Mouse (Mus musculus): Measurements from ENCODE around the gene Scp2. TPM values are rescaled to one million over a fixed set of nuclear protein-coding genes. Genes with fewer than 3 reads are reported as not detected.

Gene Scp2
- polyA plus RNA-seq, 1 experiment from 2014 or later: 247 TPM

DNA sequence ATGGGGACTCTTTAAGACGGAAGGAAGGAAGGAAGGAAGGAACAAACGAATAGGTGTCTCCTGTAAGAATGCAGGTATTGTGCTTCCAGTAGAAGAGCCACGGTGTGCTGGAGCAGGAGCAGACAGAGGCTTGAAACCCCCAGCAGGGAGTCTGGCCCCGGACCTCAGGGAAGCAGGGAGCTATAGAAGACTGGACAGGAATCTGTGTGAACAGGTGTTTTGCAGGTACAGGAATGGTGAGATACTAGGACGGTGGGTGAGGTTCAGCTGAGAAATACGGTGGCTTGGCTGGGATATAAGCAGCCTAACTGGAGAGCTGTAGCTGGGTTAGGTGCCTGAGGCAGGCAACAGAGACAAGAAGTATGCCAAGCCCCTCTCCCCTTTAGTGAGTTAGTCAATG, 124.6 kb downstream of the Scp2 start:
- Histone ChIP-seq H3K9ac (ENCODE audit: low read length) (no peak overlapping the region), H3K36me3 (ENCODE audit: control insufficient read depth, insufficient read depth, low read length) (no peaks in the 10 kb centered on the region), H3K4me1 (ENCODE audit: control insufficient read depth, insufficient read depth, low read length) (no peaks in the 10 kb centered on the region), H3K4me2 (ENCODE audit: low read depth, low read length) (no peak overlapping the region), H3K27ac (ENCODE audit: low read length) (no peak overlapping the region), H3K9me3 (replicated peaks; ENCODE audit: control insufficient read depth, low read length) (no peaks in the 10 kb centered on the region), H3K4me3 (replicated peaks; ENCODE audit: low read length) (no peak overlapping the region), H3K27me3 (ENCODE audit: control insufficient read depth, insufficient read depth, low read length) (no peaks in the 10 kb centered on the region)
- 80% methylated on average over 6 of the region's 6 CpGs for WGBS
- no peak for ATAC-seq (ENCODE audit: insufficient read depth, low FRiP score)

- H3K27ac ChIP-seq (ENCODE audit: low read length): no peak overlapping the region
- no peak overlapping the region for H3K4me2 ChIP-seq (ENCODE audit: low read depth, low read length)
- no peaks in the 10 kb centered on the region for H3K4me1 ChIP-seq (ENCODE audit: control insufficient read depth, insufficient read depth, low read length)
- no peaks in the 10 kb centered on the region for H3K27me3 ChIP-seq (ENCODE audit: control insufficient read depth, insufficient read depth, low read length)
- H3K9ac ChIP-seq (ENCODE audit: low read length): no peak overlapping the region
- H3K36me3 ChIP-seq (ENCODE audit: control insufficient read depth, insufficient read depth, low read length): no peaks in the 10 kb centered on the region
- WGBS: 49% methylated on average over 13 of the region's 14 CpGs
- H3K9me3 ChIP-seq (replicated peaks; ENCODE audit: control insufficient read depth, low read length): no peaks in the 10 kb centered on the region
- no peak overlapping the region for H3K4me3 ChIP-seq (replicated peaks; ENCODE audit: low read length)
- no peak for ATAC-seq (ENCODE audit: insufficient read depth, low FRiP score)
These were observed 125.6 kb downstream of the Scp2 start for GRCm38 (mm10) chr4:108018961-108019921.

- Histone ChIP-seq H3K4me3 (replicated peaks; ENCODE audit: low read length) (no peak overlapping the region), H3K27ac (ENCODE audit: low read length) (no peak overlapping the region), H3K4me2 (ENCODE audit: low read depth, low read length) (no peak overlapping the region), H3K9me3 (replicated peaks; ENCODE audit: control insufficient read depth, low read length) (no peaks in the 10 kb centered on the region), H3K4me1 (ENCODE audit: control insufficient read depth, insufficient read depth, low read length) (no peaks in the 10 kb centered on the region), H3K27me3 (ENCODE audit: control insufficient read depth, insufficient read depth, low read length) (no peaks in the 10 kb centered on the region), H3K9ac (ENCODE audit: low read length) (no peak overlapping the region), H3K36me3 (ENCODE audit: control insufficient read depth, insufficient read depth, low read length) (no peaks in the 10 kb centered on the region)
- whole genome bisulfite sequencing: 40% methylated on average over 10 of the region's 10 CpGs
- no peak for ATAC-seq (ENCODE audit: insufficient read depth, low FRiP score)
These were observed 126.4 kb downstream of the Scp2 start for GRCm38 (mm10) chr4:108018241-108018923.

- no peaks in the 10 kb centered on the region for H3K27me3 ChIP-seq (ENCODE audit: control insufficient read depth, insufficient read depth, low read length)
- H3K36me3 ChIP-seq (ENCODE audit: control insufficient read depth, insufficient read depth, low read length): no peaks in the 10 kb centered on the region
- H3K9ac ChIP-seq (ENCODE audit: low read length): no peak overlapping the region
- 73% methylated on average over 7 of the region's 7 CpGs for WGBS
- no peak overlapping the region for H3K4me3 ChIP-seq (replicated peaks; ENCODE audit: low read length)
- no peak overlapping the region for H3K4me2 ChIP-seq (ENCODE audit: low read depth, low read length)
- H3K4me1 ChIP-seq (ENCODE audit: control insufficient read depth, insufficient read depth, low read length): no peaks in the 10 kb centered on the region
- no peak for ATAC-seq (ENCODE audit: insufficient read depth, low FRiP score)
- no peaks in the 10 kb centered on the region for H3K9me3 ChIP-seq (replicated peaks; ENCODE audit: control insufficient read depth, low read length)
- H3K27ac ChIP-seq (ENCODE audit: low read length): no peak overlapping the region
These were observed 127.0 kb downstream of the Scp2 start for GRCm38 (mm10) chr4:108017839-108018238.

- no peak for ATAC-seq (ENCODE audit: insufficient read depth, low FRiP score)
- H3K36me3 ChIP-seq (ENCODE audit: control insufficient read depth, insufficient read depth, low read length): no peaks in the 10 kb centered on the region
- H3K27me3 ChIP-seq (ENCODE audit: control insufficient read depth, insufficient read depth, low read length): no peaks in the 10 kb centered on the region
- H3K27ac ChIP-seq (ENCODE audit: low read length): no peak overlapping the region
- H3K4me1 ChIP-seq (ENCODE audit: control insufficient read depth, insufficient read depth, low read length): no peaks in the 10 kb centered on the region
- no peak overlapping the region for H3K4me2 ChIP-seq (ENCODE audit: low read depth, low read length)
- H3K9ac ChIP-seq (ENCODE audit: low read length): no peak overlapping the region
- H3K4me3 ChIP-seq (replicated peaks; ENCODE audit: low read length): no peak overlapping the region
- 85% methylated on average over 3 of the region's 3 CpGs for WGBS
- no peaks in the 10 kb centered on the region for H3K9me3 ChIP-seq (replicated peaks; ENCODE audit: control insufficient read depth, low read length)
These were observed 128.5 kb downstream of the Scp2 start for GRCm38 (mm10) chr4:108016321-108016720.

DNA sequence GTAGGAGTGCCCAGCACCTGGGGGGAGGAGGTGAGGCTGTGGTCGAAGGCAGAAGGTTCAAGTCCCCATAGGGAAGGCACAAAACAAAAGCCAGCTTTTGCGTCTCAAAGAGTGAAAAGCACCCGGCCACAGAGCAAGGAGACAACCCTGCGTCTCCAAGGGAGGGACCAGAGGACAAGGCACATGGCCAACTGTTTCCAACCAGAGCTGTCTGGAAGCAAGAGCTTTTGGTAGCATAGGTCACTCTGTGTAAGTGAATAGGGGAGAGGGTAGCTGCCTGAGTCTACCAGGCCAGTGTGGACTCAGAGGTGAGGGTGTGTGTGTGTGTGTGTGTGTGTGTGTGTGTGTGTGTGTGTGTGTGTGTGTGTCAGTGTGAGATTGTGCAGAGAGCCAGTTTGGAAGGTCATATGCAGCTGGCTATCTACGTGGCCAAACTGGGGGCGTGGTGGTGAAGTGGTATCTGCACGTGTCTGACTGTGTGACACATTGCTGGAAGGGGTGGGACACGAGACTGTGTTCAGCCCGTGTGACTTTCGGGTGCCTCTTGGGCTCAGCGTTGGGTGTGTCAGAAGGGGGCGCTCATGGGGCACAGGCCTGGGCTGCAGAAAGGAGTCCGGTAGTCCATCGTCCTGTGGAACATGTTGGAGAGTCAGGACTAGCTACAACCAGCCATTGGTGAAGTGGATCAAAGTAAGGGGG, 129.6 kb downstream of the Scp2 start:
- WGBS: 66% methylated on average over 14 of the region's 14 CpGs
- H3K27me3 ChIP-seq (ENCODE audit: control insufficient read depth, insufficient read depth, low read length): no peaks in the 10 kb centered on the region
- ATAC-seq (ENCODE audit: insufficient read depth, low FRiP score): peak; percentile 42; the same call in 1 of the 2 replicates
- no peaks in the 10 kb centered on the region for H3K36me3 ChIP-seq (ENCODE audit: control insufficient read depth, insufficient read depth, low read length)
- no peak overlapping the region for H3K4me2 ChIP-seq (ENCODE audit: low read depth, low read length)
- no peak overlapping the region for H3K4me3 ChIP-seq (replicated peaks; ENCODE audit: low read length)
- H3K4me1 ChIP-seq (ENCODE audit: control insufficient read depth, insufficient read depth, low read length): no peaks in the 10 kb centered on the region
- H3K27ac ChIP-seq (ENCODE audit: low read length): no peak overlapping the region
- no peak overlapping the region for H3K9ac ChIP-seq (ENCODE audit: low read length)
- H3K9me3 ChIP-seq (replicated peaks; ENCODE audit: control insufficient read depth, low read length): no peaks in the 10 kb centered on the region

- ATAC-seq (ENCODE audit: insufficient read depth, low FRiP score): no peak
- no peak overlapping the region for H3K4me3 ChIP-seq (replicated peaks; ENCODE audit: low read length)
- H3K36me3 ChIP-seq (ENCODE audit: control insufficient read depth, insufficient read depth, low read length): no peaks in the 10 kb centered on the region
- H3K9ac ChIP-seq (ENCODE audit: low read length): no peak overlapping the region
- H3K27me3 ChIP-seq (ENCODE audit: control insufficient read depth, insufficient read depth, low read length): no peaks in the 10 kb centered on the region
- 63% methylated on average over 2 of the region's 2 CpGs for WGBS
- H3K27ac ChIP-seq (ENCODE audit: low read length): no peak overlapping the region
- no peak overlapping the region for H3K4me2 ChIP-seq (ENCODE audit: low read depth, low read length)
- H3K9me3 ChIP-seq (replicated peaks; ENCODE audit: control insufficient read depth, low read length): no peaks in the 10 kb centered on the region
- H3K4me1 ChIP-seq (ENCODE audit: control insufficient read depth, insufficient read depth, low read length): no peaks in the 10 kb centered on the region
These were observed 130.3 kb downstream of the Scp2 start for GRCm38 (mm10) chr4:108014466-108014865.

GRCm38 (mm10) chr4:108008541-108008940, 136.3 kb downstream of the Scp2 start:
- Histone ChIP-seq H3K4me2 (ENCODE audit: low read depth, low read length) (no peak overlapping the region), H3K9ac (ENCODE audit: low read length) (no peak overlapping the region), H3K4me3 (replicated peaks; ENCODE audit: low read length) (no peak overlapping the region), H3K9me3 (replicated peaks; ENCODE audit: control insufficient read depth, low read length) (no peaks in the 10 kb centered on the region), H3K4me1 (ENCODE audit: control insufficient read depth, insufficient read depth, low read length) (peaks cover 6% of the 10 kb centered on the region), H3K27me3 (ENCODE audit: control insufficient read depth, insufficient read depth, low read length) (no peaks in the 10 kb centered on the region), H3K36me3 (ENCODE audit: control insufficient read depth, insufficient read depth, low read length) (no peaks in the 10 kb centered on the region), H3K27ac (ENCODE audit: low read length) (no peak overlapping the region)
- 65% methylated on average over 8 of the region's 8 CpGs for WGBS
- no peak for ATAC-seq (ENCODE audit: insufficient read depth, low FRiP score)

All from stomach, embryonic 16.5 days (tissue).